Mouse (Mus musculus) liver, adult 2 months (tissue): ENCODE data around the gene Lrrc2.

Source experiments
- CTCF ChIP-seq: fragments of 200-500 bp; IDR thresholded peaks from 2 replicates; pipeline ENCODE4 v1.5.1; 2011; ENCODE audit warnings: low read depth, low read length, control low read depth
- POLR2A ChIP-seq: fragments of 200-500 bp; IDR thresholded peaks from 2 replicates; pipeline ENCODE4 v1.6.1; 2011; ENCODE audit warnings: low read length, control low read depth; ENCODE audit not compliant: insufficient read depth; ENCODE audit errors: extremely low read depth

DNA sequence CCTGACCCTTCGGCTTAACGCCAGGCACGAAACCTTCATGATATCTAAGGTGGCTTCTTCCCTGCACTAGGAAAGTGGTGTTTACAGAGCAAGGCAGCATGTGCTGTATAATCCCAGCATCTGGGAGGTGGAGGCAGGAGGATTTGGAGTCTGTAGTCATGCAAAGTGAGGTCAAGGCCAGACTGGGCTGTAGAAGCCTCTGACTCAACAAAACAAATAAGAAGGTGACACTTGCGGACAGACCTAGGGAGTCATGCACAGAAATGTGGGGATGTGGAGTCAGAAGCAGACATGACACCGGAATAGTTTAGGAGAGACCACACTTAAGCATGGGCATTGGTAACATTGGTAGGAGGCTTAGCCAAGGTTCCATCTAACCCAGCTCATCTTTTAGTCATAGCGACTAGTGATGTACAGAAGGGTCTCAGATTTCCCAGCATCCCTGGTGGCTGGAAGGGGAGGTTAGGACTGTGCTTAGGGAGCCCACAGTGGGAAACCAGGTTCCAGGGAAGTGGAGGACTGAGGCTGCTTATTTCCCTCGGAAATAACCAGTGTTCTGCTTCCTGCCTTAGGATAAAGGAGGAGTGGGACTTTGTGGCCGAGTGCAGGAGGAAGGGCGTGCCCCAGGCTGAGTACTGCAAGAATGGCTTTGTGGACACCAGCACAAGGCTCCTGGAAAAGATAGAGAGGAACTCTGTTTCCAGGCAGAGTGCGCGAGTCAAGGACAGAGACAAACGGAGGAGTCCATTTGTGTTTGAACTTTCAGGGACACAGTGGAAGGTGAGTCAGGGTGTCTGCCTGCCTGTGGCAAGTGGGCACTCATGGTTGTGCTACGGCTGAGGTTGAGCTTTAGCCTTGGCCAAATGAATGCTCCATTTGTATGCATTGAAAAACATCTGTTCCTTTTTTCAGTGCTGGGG, 9.1 kb downstream of the Lrrc2 start:
- TF ChIP-seq CTCF (no peak), POLR2A (no peak)
